Mouse (Mus musculus) midbrain, embryonic 11.5 days (tissue): ENCODE measurements at regions not wholly inside any gene's neighbourhood (a gene's known extent, or its start where the extent isn't known, plus 50 kb on each side); places are given as distances from the start of the nearest gene placed in this dataset.

Source experiments
- ATAC-seq: fragments of 200-750 bp; cut with Nextera tagmentation; 2 replicates; pipeline ENCODE4 v1.8.0; 2017; ENCODE audit warnings: moderate TSS enrichment, moderate library complexity; ENCODE audit not compliant: low FRiP score
- DNase-seq: peaks from one replicate; pipeline ENCODE4 v3.0.0; 2015; ENCODE audit warnings: low spot score; ENCODE audit errors: missing footprints
- H3K27ac ChIP-seq: fragments of 300-500 bp; sonication (generic); 2 replicates; pipeline ENCODE4 v1.5.1; 2014; ENCODE audit warnings: low read depth, low read length
- H3K27me3 ChIP-seq: fragments of 300-500 bp; sonication (generic); 2 replicates; pipeline ENCODE4 v1.6.1; 2014; ENCODE audit warnings: mild to moderate bottlenecking, low read length, moderate library complexity, mixed read lengths; ENCODE audit not compliant: control insufficient read depth, insufficient read depth
- H3K36me3 ChIP-seq: fragments of 300-500 bp; sonication (generic); 2 replicates; pipeline ENCODE4 v1.6.1; 2014; ENCODE audit warnings: mild to moderate bottlenecking, low read length, moderate library complexity, mixed read lengths; ENCODE audit not compliant: control insufficient read depth, insufficient read depth
- H3K4me1 ChIP-seq: fragments of 300-500 bp; sonication (generic); 2 replicates; pipeline ENCODE4 v1.6.1; 2014; ENCODE audit warnings: low read length; ENCODE audit not compliant: control insufficient read depth, insufficient read depth
- H3K4me2 ChIP-seq: fragments of 300-500 bp; sonication (generic); 2 replicates; pipeline ENCODE4 v1.6.1; 2014; ENCODE audit warnings: mild to moderate bottlenecking, moderate library complexity
- H3K4me3 ChIP-seq: fragments of 300-500 bp; sonication (generic); 2 replicates; pipeline ENCODE4 v1.5.1; 2014; ENCODE audit warnings: low read depth, low read length
- H3K9ac ChIP-seq: fragments of 300-500 bp; sonication (generic); 2 replicates; pipeline ENCODE4 v1.6.1; 2014; ENCODE audit warnings: low read length
- H3K9me3 ChIP-seq: fragments of 300-500 bp; sonication (generic); 2 replicates; pipeline ENCODE4 v1.6.1; 2016; ENCODE audit warnings: low read length; ENCODE audit not compliant: control insufficient read depth
- WGBS: fragments of 180-500 bp; shearing (Covaris S2); extraction: QIAGEN DNeasy Blood & Tissue Kit; methylation state at CpG from one replicate; pipeline ENCODE4 v1.1.7; 2014; 5-methylcytosine and 5-hydroxymethylcytosine counted together

GRCm38 (mm10) chr2:75149562-75149961 is 324.0 kb downstream of the Mtx2 start:
- Histone ChIP-seq H3K4me2 (no peak overlapping the region), H3K4me1 (no peaks in the 10 kb centered on the region), H3K27me3 (0 out of 2 replicates have a peak, but pooled peaks cover 2% of the 10 kb centered on the region), H3K27ac (no peak overlapping the region), H3K4me3 (no peak overlapping the region), H3K36me3 (no peaks in the 10 kb centered on the region), H3K9me3 (no peaks in the 10 kb centered on the region), H3K9ac (no peak overlapping the region)
- ATAC-seq (no peak), DNase-seq (peak; percentile 64)
- 65% methylated on average over 12 of the region's 12 CpGs for WGBS

GRCm38 (mm10) chr2:75150986-75151385 is 325.4 kb downstream of the Mtx2 start:
- Histone ChIP-seq H3K4me3 (no peak overlapping the region), H3K9ac (no peak overlapping the region), H3K9me3 (no peaks in the 10 kb centered on the region), H3K36me3 (no peaks in the 10 kb centered on the region), H3K4me2 (no peak overlapping the region), H3K4me1 (no peaks in the 10 kb centered on the region), H3K27ac (no peak overlapping the region), H3K27me3 (0 out of 2 replicates have a peak, but pooled peaks cover 2% of the 10 kb centered on the region)
- 5% methylated on average over 6 of the region's 6 CpGs for WGBS
- ATAC-seq, result no peak
- DNase-seq, result peak; percentile 89

GRCm38 (mm10) chr2:75151519-75151918 is 325.9 kb downstream of the Mtx2 start:
- DNase-seq (peak; percentile 44), ATAC-seq (no peak)
- Histone ChIP-seq H3K27ac (no peak overlapping the region), H3K4me1 (no peaks in the 10 kb centered on the region), H3K9me3 (no peaks in the 10 kb centered on the region), H3K4me2 (no peak overlapping the region), H3K4me3 (no peak overlapping the region), H3K27me3 (0 out of 2 replicates have a peak, but pooled peaks cover 2% of the 10 kb centered on the region), H3K9ac (no peak overlapping the region), H3K36me3 (no peaks in the 10 kb centered on the region)
- WGBS, result 88% methylated on average over 8 of the region's 8 CpGs

- H3K27me3 ChIP-seq, result 0 out of 2 replicates have a peak, but pooled peaks cover 2% of the 10 kb centered on the region
- H3K4me2 ChIP-seq, result no peak overlapping the region
- no peaks in the 10 kb centered on the region for H3K9me3 ChIP-seq
- no peak overlapping the region for H3K4me3 ChIP-seq
- ATAC-seq (no peak), DNase-seq (peak; percentile 92)
- no peaks in the 10 kb centered on the region for H3K36me3 ChIP-seq
- no peaks in the 10 kb centered on the region for H3K4me1 ChIP-seq
- no peak overlapping the region for H3K27ac ChIP-seq
- H3K9ac ChIP-seq, result no peak overlapping the region
- WGBS, result 35% methylated on average over 6 of the region's 6 CpGs
These were observed 326.9 kb downstream of the Mtx2 start for GRCm38 (mm10) chr2:75152477-75152990.

GRCm38 (mm10) chr2:75154448-75154847 is 328.8 kb downstream of the Mtx2 start:
- Histone ChIP-seq H3K4me2 (no peak overlapping the region), H3K9ac (no peak overlapping the region), H3K9me3 (no peaks in the 10 kb centered on the region), H3K27me3 (0 out of 2 replicates have a peak, but pooled peaks cover 2% of the 10 kb centered on the region), H3K27ac (no peak overlapping the region), H3K4me1 (no peaks in the 10 kb centered on the region), H3K36me3 (no peaks in the 10 kb centered on the region), H3K4me3 (no peak overlapping the region)
- WGBS, result 83% methylated on average over 3 of the region's 3 CpGs
- no peak for ATAC-seq
- DNase-seq, result no peak

GRCm38 (mm10) chr2:75158581-75158980 is 333.0 kb downstream of the Mtx2 start:
- Histone ChIP-seq H3K36me3 (no peaks in the 10 kb centered on the region), H3K4me3 (no peak overlapping the region), H3K4me2 (no peak overlapping the region), H3K27me3 (0 out of 2 replicates have a peak, but pooled peaks cover 2% of the 10 kb centered on the region), H3K27ac (no peak overlapping the region), H3K4me1 (no peaks in the 10 kb centered on the region), H3K9me3 (no peaks in the 10 kb centered on the region), H3K9ac (no peak overlapping the region)
- no peak for ATAC-seq
- 84% methylated on average over 3 of the region's 3 CpGs for WGBS
- DNase-seq, result no peak

- no peak overlapping the region for H3K4me3 ChIP-seq
- H3K27ac ChIP-seq, result no peak overlapping the region
- H3K9me3 ChIP-seq, result no peaks in the 10 kb centered on the region
- no peaks in the 10 kb centered on the region for H3K4me1 ChIP-seq
- WGBS, result 92% methylated on average over 14 of the region's 14 CpGs
- DNase-seq (no peak), ATAC-seq (no peak)
- no peaks in the 10 kb centered on the region for H3K36me3 ChIP-seq
- no peak overlapping the region for H3K4me2 ChIP-seq
- H3K27me3 ChIP-seq, result no peaks in the 10 kb centered on the region
- H3K9ac ChIP-seq, result no peak overlapping the region
These were observed 335.5 kb downstream of the Mtx2 start for GRCm38 (mm10) chr2:75161075-75161474.

- Histone ChIP-seq H3K4me2 (no peak overlapping the region), H3K27me3 (no peaks in the 10 kb centered on the region), H3K9ac (no peak overlapping the region), H3K36me3 (no peaks in the 10 kb centered on the region), H3K4me1 (no peaks in the 10 kb centered on the region), H3K9me3 (no peaks in the 10 kb centered on the region), H3K4me3 (no peak overlapping the region), H3K27ac (no peak overlapping the region)
- no peak for DNase-seq
- ATAC-seq, result no peak
- 93% methylated on average over 4 of the region's 4 CpGs for WGBS
These were observed 339.4 kb downstream of the Mtx2 start for GRCm38 (mm10) chr2:75164987-75165386.

GRCm38 (mm10) chr2:75176267-75176666 is 350.7 kb downstream of the Mtx2 start:
- no peaks in the 10 kb centered on the region for H3K9me3 ChIP-seq
- DNase-seq, result no peak
- ATAC-seq, result no peak
- no peak overlapping the region for H3K4me3 ChIP-seq
- H3K36me3 ChIP-seq, result no peaks in the 10 kb centered on the region
- no peak overlapping the region for H3K9ac ChIP-seq
- H3K4me1 ChIP-seq, result no peaks in the 10 kb centered on the region
- H3K27ac ChIP-seq, result no peak overlapping the region
- H3K4me2 ChIP-seq, result no peak overlapping the region
- WGBS, result 64% methylated on average over 5 of the region's 5 CpGs
- no peaks in the 10 kb centered on the region for H3K27me3 ChIP-seq
